Mouse (Mus musculus): ENCODE measurements around the gene Cep57l1. TPM values are rescaled to one million over a fixed set of nuclear protein-coding genes. Genes with fewer than 3 reads are reported as not detected.

Cep57l1 gene
- polyA plus RNA-seq, 1 experiment = 7.4 TPM

- no peak for DNase-seq (ENCODE audit: extremely low spot score in 1 of 2, low spot score in 1 of 2)
Measured at GRCm38 (mm10) chr10:41818036-41818732, 8.5 kb upstream of the Cep57l1 start.

- DNase-seq (ENCODE audit: extremely low spot score in 1 of 2, low spot score in 1 of 2) = no peak
Measured at GRCm38 (mm10) chr10:41816516-41816915, 6.8 kb upstream of the Cep57l1 start.

GRCm38 (mm10) chr10:41814305-41814853 is 4.7 kb upstream of the Cep57l1 start:
- no peak for DNase-seq (ENCODE audit: extremely low spot score in 1 of 2, low spot score in 1 of 2)

GRCm38 (mm10) chr10:41812566-41812965 is 2.9 kb upstream of the Cep57l1 start:
- no peak for DNase-seq (ENCODE audit: extremely low spot score in 1 of 2, low spot score in 1 of 2)

- peak in 1 of 2 experiments; percentile 19 for DNase-seq (ENCODE audit: extremely low spot score in 1 of 2, low spot score in 1 of 2)
Measured at GRCm38 (mm10) chr10:41810564-41811455, 1.1 kb upstream of the Cep57l1 start.

DNA sequence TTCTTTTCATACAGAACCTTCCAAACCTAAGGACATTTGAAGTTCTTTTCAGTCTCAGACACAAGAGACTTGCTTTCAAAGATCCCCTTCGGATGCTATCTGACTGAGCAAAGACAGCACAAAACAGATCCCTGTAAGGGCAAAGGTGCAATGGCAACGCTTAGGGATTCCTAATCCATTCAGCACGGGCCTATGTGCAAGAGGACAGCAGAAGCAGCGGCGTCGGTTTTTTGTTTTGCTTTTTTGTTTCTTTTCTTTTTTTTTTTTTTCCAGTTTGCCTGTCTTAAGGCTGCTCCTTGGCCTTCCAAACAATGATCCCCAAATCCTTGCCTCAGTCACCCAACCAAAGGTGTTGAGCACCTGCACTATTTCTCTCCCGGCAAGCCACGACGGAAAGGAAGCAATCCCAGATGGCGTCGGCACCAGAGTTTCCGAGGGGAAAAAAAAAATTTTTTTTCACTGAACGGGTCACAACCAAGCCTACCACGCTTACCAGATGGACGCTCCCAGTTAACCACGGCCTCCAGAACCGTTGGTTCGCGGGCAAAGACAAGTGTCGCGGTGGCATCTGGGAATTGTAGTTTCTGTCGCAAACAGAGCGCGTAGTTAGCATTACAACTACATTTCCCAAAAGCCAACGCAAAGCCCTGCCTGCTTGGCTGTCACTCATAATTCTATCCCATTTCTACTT is 446 bp downstream of the Cep57l1 start:
- peak; percentile 89 to 94 for DNase-seq (ENCODE audit: extremely low spot score in 1 of 2, low spot score in 1 of 2)

GRCm38 (mm10) chr10:41805729-41806355 is 3.8 kb downstream of the Cep57l1 start:
- no peak for DNase-seq (ENCODE audit: extremely low spot score in 1 of 2, low spot score in 1 of 2)

DNA sequence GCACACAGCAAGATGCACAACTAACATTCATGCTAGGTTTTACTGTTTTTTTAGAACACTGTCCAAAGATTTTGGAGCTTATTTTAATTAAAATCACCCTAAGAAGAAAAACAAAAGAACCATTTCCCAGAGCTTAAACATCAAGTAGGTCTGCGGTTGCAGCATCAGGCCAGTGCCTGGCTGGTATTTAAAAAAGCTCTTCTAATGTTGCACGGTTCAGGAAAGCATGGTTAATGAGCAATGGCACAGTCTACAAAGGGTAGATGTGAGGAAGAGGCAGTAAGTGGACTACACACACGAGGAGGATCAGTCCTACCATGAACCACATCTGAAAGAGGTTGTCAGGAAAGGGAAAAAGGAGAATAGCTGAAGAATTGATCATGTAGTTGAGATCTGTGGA is 5.0 kb downstream of the Cep57l1 start:
- no peak for DNase-seq (ENCODE audit: extremely low spot score in 1 of 2, low spot score in 1 of 2)

DNA sequence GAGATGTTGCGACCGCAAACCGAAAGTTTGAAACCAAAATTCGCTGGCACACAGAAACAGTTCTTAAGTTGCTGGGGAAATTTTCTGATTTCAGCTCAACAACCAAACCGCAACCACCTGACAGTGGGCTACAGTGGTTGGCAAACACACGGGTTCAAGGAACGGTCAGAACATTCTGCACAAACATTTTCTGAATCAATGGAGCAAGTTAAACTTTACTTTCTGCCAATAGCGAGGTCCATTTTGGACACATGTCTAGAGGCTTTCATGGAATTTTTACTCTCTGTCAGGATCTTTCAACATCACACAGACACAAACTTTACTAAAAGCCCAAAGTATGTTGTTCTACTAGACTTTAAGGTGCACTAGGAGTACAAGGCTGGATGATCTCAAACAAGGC is 6.2 kb downstream of the Cep57l1 start:
- DNase-seq (ENCODE audit: extremely low spot score in 1 of 2, low spot score in 1 of 2) = no peak

- DNase-seq (ENCODE audit: extremely low spot score in 1 of 2, low spot score in 1 of 2) = no peak
Measured at GRCm38 (mm10) chr10:41797253-41797652, 12.4 kb downstream of the Cep57l1 start.

DNA sequence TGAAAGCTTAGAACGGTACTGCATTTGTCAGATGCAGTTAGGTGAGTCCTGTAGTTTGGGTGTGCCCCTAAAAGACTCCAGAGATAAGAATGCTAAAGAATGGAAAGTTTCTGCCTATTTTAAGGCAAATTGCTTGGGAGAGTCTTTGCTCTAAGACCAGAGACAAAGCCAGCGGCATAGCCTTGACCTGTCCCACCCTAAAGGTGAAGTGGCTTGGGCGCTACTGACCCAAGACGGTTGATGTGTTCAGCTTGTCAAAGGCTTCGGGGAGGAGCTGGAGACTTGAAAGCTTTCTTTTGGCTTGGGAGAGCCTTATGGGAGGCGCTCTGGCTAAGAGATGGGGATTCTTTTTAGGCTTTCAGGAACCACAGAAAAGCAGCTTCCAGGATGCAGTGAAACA is 17.3 kb downstream of the Cep57l1 start:
- DNase-seq (ENCODE audit: extremely low spot score in 1 of 2, low spot score in 1 of 2) = no peak

DNA sequence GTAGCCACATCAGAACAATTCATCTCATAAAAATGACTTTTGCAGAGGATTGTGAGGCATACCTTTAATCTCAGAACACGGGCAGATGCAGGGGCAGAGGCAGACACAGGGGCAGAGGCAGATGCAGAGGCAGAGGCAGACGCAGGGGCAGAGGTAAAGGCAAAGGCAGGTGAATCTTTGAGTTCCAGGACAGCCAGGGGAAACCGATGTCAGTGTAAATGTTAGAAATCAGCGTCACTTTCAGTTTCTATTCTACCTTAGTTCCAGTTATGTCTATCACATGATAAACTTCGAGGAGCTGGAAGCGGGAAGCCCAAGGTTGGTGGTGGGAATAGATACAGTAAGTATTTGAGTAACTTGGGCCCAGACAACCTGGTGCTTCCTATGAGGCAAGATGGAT is 42.4 kb downstream of the Cep57l1 start:
- DNase-seq (ENCODE audit: extremely low spot score in 1 of 2, low spot score in 1 of 2) = no peak

DNA sequence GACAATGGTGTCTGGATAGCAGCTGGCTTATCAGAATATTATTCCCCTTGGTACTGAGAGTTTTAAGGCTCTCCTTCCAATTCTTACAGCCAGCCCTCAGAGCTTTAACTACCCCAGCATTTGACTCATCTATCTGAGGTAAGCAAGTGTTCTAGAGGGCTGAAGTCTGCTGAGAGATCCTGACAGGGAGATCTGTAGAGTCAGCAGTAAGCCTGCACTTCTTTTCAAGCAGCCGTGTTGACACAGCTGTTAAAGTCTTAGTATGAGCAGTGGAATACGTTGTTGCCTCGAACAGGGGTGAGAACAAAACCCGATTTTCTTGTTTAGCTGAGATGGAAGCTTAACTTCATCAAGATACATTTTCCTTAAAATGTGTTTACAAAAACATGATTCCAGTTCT is 43.4 kb downstream of the Cep57l1 start:
- DNase-seq (ENCODE audit: extremely low spot score in 1 of 2, low spot score in 1 of 2) = peak in 1 of 2 experiments; percentile 5

GRCm38 (mm10) chr10:41765586-41765985 is 44.1 kb downstream of the Cep57l1 start:
- no peak for DNase-seq (ENCODE audit: extremely low spot score in 1 of 2, low spot score in 1 of 2)

GRCm38 (mm10) chr10:41763741-41764385 is 45.8 kb downstream of the Cep57l1 start:
- DNase-seq (ENCODE audit: extremely low spot score in 1 of 2, low spot score in 1 of 2) = no peak

DNA sequence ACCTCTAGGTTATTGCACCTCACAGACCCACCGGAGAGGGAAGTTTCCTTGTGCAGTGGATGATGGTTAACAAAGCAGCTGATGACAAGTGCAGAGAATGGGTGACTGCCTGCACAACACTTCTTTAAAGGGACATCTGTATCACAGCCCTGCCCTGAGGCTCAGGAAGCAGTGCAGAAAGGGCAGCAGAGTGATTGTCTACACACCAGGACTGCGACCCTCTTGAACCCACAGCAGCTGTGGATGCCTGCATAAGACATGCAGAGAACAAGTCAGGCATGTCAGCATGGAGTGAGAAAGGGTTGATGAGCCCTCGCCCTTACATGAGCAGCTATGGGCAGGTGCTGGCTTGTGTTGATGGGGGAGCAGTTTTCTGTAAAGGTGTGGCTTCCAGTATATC is 48.8 kb downstream of the Cep57l1 start:
- no peak for DNase-seq (ENCODE audit: extremely low spot score in 1 of 2, low spot score in 1 of 2)

DNA sequence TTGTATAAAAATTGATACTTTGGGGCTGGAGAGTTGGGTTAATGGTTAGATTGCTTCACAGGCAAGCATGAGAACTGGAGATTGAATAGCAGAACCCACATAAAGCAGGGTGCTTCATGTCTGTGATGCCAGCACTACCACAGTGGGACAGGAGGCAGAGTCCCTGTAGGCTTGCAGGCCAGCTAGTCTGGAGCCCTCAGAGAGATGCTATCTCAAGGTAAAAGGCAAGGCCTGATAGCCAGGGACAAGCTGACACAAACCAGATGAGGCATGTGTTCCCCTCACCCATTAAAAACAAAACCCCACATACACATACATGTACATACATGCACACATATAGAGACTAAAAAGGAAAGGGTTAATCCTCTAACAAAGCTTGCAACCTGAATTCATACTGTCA is 51.6 kb downstream of the Cep57l1 start:
- no peak for DNase-seq (ENCODE audit: extremely low spot score in 1 of 2, low spot score in 1 of 2)

DNA sequence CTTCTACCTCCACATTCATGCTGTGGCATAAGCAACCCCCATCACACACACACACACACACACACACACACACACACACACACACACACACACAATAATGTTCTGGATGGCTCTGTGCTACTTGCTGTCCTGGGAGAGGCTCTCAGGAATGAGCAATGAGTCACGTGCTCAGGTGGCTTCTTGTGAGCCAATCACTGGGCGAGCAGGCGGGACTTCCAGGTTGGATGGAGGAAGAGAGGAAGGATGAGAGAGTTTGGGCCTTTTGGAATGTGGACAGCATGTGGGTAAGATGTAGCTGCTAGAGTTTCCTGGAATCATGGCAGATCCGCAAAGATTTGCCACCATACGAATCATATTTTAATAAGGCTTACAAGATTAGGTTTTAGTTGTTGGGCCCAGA is 52.4 kb downstream of the Cep57l1 start:
- no peak for DNase-seq (ENCODE audit: extremely low spot score in 1 of 2, low spot score in 1 of 2)

DNA sequence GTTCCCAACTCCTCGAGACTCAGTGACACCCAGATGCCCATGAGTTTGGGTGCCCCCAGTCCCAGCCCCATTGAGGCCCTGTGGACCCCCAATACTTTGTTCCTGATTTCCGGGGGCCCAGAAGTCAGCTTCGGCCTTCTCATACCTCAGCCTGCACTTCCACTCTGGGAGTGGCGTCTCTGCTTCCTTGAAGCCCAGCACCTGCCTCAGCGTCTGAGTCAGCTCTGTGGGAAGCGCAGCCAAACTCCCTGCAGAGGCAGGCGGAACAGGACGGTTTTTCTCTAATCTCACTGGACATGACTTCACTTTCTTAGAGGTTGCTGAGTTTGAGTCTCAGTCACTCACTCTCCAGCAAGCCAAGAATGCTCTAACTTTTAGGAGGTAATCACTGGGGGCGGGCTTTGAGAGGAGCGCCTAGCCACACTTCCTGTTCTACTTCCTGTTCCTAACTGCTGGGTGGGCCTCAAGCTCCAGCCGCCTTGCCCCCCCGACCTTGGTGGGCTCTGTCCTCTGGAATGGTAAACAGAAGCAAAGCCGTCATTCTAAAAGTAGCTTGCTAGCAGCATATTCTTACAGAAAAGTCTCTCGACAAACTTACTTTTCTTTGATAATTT is 57.7 kb downstream of the Cep57l1 start:
- no peak for DNase-seq (ENCODE audit: extremely low spot score in 1 of 2, low spot score in 1 of 2)

- no peak for DNase-seq (ENCODE audit: extremely low spot score in 1 of 2, low spot score in 1 of 2)
Measured at GRCm38 (mm10) chr10:41749306-41749705, 60.4 kb downstream of the Cep57l1 start.
